Mouse (Mus musculus): ENCODE data around the gene Efl1.
"Not testable (repeated sequence)": the region's sequence is repeated elsewhere in the genome, so short reads cannot be mapped to it uniquely, and the experiment has no call there.

Gene Efl1

DNA sequence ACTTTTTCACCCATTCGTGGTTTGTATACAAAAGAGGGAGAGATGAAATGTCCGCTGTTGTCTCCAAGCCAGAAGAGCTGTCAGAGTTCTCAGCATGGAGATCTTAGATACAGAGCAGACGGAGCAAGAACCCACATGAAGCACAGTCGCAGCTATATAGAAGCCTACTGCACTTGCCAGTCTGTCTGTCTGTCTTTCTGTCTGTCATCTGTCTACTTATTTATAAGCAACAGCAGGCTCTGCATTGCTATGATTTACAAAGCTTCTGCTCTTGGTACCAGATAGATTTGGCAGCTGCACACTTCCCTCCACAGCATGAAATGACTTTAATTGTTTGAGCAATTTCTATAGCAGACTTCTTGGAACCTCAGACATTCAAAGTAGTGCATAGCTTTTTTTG, 110.1 kb downstream of the Efl1 start:
- Histone ChIP-seq H3K9me3 (ENCODE audit: low read length) (no peaks in the 10 kb centered on the region), H3K4me3 (replicated peaks; ENCODE audit: low read length) (no peak overlapping the region), H3K4me1 (replicated peaks; ENCODE audit: low read depth, low read length) (peaks cover 8% of the 10 kb centered on the region; the same call in 1 of the 2 replicates), H3K27me3 (ENCODE audit: insufficient read depth, low read length) (no peaks in the 10 kb centered on the region), H3K36me3 (ENCODE audit: insufficient read depth, low read length) (peaks cover 29% of the 10 kb centered on the region)
- TF ChIP-seq POU5F1 (IDR thresholded peaks at IDR 0.05; ENCODE audit: borderline replicate concordance, low read length) (no peak), CTCF (conservative IDR thresholded peaks at IDR 0.05; ENCODE audit: low read length) (no peak), NANOG (IDR thresholded peaks at IDR 0.05; ENCODE audit: borderline replicate concordance, low read length) (no peak)

- no peaks in the 10 kb centered on the region for H3K27me3 ChIP-seq (ENCODE audit: insufficient read depth, low read length)
- H3K4me3 ChIP-seq (replicated peaks; ENCODE audit: low read length): no peak overlapping the region
- TF ChIP-seq NANOG (IDR thresholded peaks at IDR 0.05; ENCODE audit: borderline replicate concordance, low read length): no peak
- no peak for TF ChIP-seq POU5F1 (IDR thresholded peaks at IDR 0.05; ENCODE audit: borderline replicate concordance, low read length)
- no peak for TF ChIP-seq CTCF (conservative IDR thresholded peaks at IDR 0.05; ENCODE audit: low read length)
- peaks cover 6% of the 10 kb centered on the region; the same call in 1 of the 2 replicates for H3K4me1 ChIP-seq (replicated peaks; ENCODE audit: low read depth, low read length)
- no peaks in the 10 kb centered on the region for H3K9me3 ChIP-seq (ENCODE audit: low read length)
- H3K36me3 ChIP-seq (ENCODE audit: insufficient read depth, low read length): peaks cover 28% of the 10 kb centered on the region
Observed at GRCm38 (mm10) chr7:82759091-82759490, 110.7 kb downstream of the Efl1 start.

GRCm38 (mm10) chr7:82764951-82765350, 116.5 kb downstream of the Efl1 start:
- H3K27me3 ChIP-seq (ENCODE audit: insufficient read depth, low read length): no peaks in the 10 kb centered on the region
- no peak for TF ChIP-seq CTCF (conservative IDR thresholded peaks at IDR 0.05; ENCODE audit: low read length)
- no peak for TF ChIP-seq POU5F1 (IDR thresholded peaks at IDR 0.05; ENCODE audit: borderline replicate concordance, low read length)
- TF ChIP-seq NANOG (IDR thresholded peaks at IDR 0.05; ENCODE audit: borderline replicate concordance, low read length): no peak
- H3K4me3 ChIP-seq (replicated peaks; ENCODE audit: low read length): no peak overlapping the region
- H3K36me3 ChIP-seq (ENCODE audit: insufficient read depth, low read length): peaks cover 36% of the 10 kb centered on the region
- no peaks in the 10 kb centered on the region for H3K9me3 ChIP-seq (ENCODE audit: low read length)
- H3K4me1 ChIP-seq (replicated peaks; ENCODE audit: low read depth, low read length): peaks cover 25% of the 10 kb centered on the region

- Histone ChIP-seq H3K9me3 (ENCODE audit: low read length) (peaks cover 6% of the 10 kb centered on the region), H3K4me1 (replicated peaks; ENCODE audit: low read depth, low read length) (peaks cover 30% of the 10 kb centered on the region), H3K36me3 (ENCODE audit: insufficient read depth, low read length) (peaks cover 44% of the 10 kb centered on the region), H3K27me3 (ENCODE audit: insufficient read depth, low read length) (no peaks in the 10 kb centered on the region), H3K4me3 (replicated peaks; ENCODE audit: low read length) (no peak overlapping the region)
- TF ChIP-seq CTCF (conservative IDR thresholded peaks at IDR 0.05; ENCODE audit: low read length) (no peak), POU5F1 (IDR thresholded peaks at IDR 0.05; ENCODE audit: borderline replicate concordance, low read length) (no peak), NANOG (IDR thresholded peaks at IDR 0.05; ENCODE audit: borderline replicate concordance, low read length) (no peak)
Observed at GRCm38 (mm10) chr7:82766623-82767022, 118.2 kb downstream of the Efl1 start.

- Histone ChIP-seq H3K36me3 (ENCODE audit: insufficient read depth, low read length) (peaks cover 57% of the 10 kb centered on the region), H3K4me3 (replicated peaks; ENCODE audit: low read length) (no peak overlapping the region), H3K9me3 (ENCODE audit: low read length) (peaks cover 6% of the 10 kb centered on the region), H3K4me1 (replicated peaks; ENCODE audit: low read depth, low read length) (peaks cover 49% of the 10 kb centered on the region), H3K27me3 (ENCODE audit: insufficient read depth, low read length) (no peaks in the 10 kb centered on the region)
- TF ChIP-seq POU5F1 (IDR thresholded peaks at IDR 0.05; ENCODE audit: borderline replicate concordance, low read length): no peak
Observed at GRCm38 (mm10) chr7:82770207-82770606, 121.8 kb downstream of the Efl1 start.

- not testable (repeated sequence) for H3K9me3 ChIP-seq (ENCODE audit: low read length); H3K27me3 ChIP-seq (ENCODE audit: insufficient read depth, low read length); H3K4me3 ChIP-seq (replicated peaks; ENCODE audit: low read length)
- H3K36me3 ChIP-seq (ENCODE audit: insufficient read depth, low read length): peaks cover 56% of the 10 kb centered on the region
- H3K4me1 ChIP-seq (replicated peaks; ENCODE audit: low read depth, low read length): peaks cover 42% of the 10 kb centered on the region
Observed at GRCm38 (mm10) chr7:82770957-82771660, 122.7 kb downstream of the Efl1 start.

DNA sequence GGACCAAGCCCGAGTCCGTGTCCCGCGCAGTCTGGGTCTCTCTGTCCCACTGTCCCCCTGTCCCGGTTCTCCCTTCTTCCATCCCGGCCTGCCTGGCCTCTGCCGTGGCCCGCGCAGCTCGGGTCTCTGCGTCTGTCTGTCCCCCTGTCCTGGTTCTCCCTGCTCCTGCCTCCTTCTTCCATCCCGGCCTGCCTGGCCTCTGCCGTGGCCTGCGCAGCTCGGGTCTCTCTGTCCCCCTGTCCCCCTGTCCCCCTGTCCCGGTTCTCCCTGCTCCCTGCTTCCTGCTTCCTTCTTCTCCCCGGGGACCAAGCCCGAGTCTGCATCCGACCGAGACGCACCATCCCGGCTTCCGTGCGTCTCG, 123.2 kb downstream of the Efl1 start:
- H3K9me3 ChIP-seq (ENCODE audit: low read length); H3K27me3 ChIP-seq (ENCODE audit: insufficient read depth, low read length); H3K4me3 ChIP-seq (replicated peaks; ENCODE audit: low read length): not testable (repeated sequence)
- Histone ChIP-seq H3K4me1 (replicated peaks; ENCODE audit: low read depth, low read length) (peaks cover 37% of the 10 kb centered on the region), H3K36me3 (ENCODE audit: insufficient read depth, low read length) (peaks cover 58% of the 10 kb centered on the region)

GRCm38 (mm10) chr7:82772481-82772880, 124.1 kb downstream of the Efl1 start:
- Histone ChIP-seq H3K9me3 (ENCODE audit: low read length) (peaks cover 6% of the 10 kb centered on the region), H3K36me3 (ENCODE audit: insufficient read depth, low read length) (peaks cover 62% of the 10 kb centered on the region), H3K4me1 (replicated peaks; ENCODE audit: low read depth, low read length) (peaks cover 36% of the 10 kb centered on the region), H3K27me3 (ENCODE audit: insufficient read depth, low read length) (no peaks in the 10 kb centered on the region), H3K4me3 (replicated peaks; ENCODE audit: low read length) (no peak overlapping the region)
- TF ChIP-seq POU5F1 (IDR thresholded peaks at IDR 0.05; ENCODE audit: borderline replicate concordance, low read length) (no peak), NANOG (IDR thresholded peaks at IDR 0.05; ENCODE audit: borderline replicate concordance, low read length) (no peak), CTCF (conservative IDR thresholded peaks at IDR 0.05; ENCODE audit: low read length) (no peak)

DNA sequence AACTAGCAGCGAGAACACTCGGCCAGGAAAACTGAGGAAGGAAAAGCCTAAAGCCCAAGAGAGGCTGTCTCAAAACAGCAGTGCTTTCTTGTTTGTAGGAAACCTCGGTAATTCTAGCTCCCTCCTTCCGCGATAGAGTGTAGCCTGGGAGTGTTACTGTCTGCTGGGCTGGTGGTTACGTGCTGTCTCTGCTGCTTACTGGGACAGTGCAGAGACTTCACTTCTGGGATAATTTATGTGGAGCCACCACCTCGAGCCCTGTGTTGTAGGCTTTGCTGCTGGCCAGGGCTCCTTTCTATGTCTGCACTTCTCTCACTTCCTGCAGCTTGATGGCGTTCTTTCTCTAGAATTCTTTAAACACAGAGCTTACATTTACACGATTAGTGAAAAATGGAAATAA, 124.7 kb downstream of the Efl1 start:
- Histone ChIP-seq H3K9me3 (ENCODE audit: low read length) (peaks cover 6% of the 10 kb centered on the region), H3K36me3 (ENCODE audit: insufficient read depth, low read length) (peaks cover 68% of the 10 kb centered on the region), H3K4me3 (replicated peaks; ENCODE audit: low read length) (no peak overlapping the region), H3K27me3 (ENCODE audit: insufficient read depth, low read length) (no peaks in the 10 kb centered on the region), H3K4me1 (replicated peaks; ENCODE audit: low read depth, low read length) (peaks cover 38% of the 10 kb centered on the region)
- TF ChIP-seq POU5F1 (IDR thresholded peaks at IDR 0.05; ENCODE audit: borderline replicate concordance, low read length) (no peak), CTCF (conservative IDR thresholded peaks at IDR 0.05; ENCODE audit: low read length) (no peak), NANOG (IDR thresholded peaks at IDR 0.05; ENCODE audit: borderline replicate concordance, low read length) (no peak)
